Mouse (Mus musculus) cerebellum, adult 2 months (tissue): Measurements from ENCODE around the gene Snf8.

Source experiments
- CTCF ChIP-seq: fragments of 200-500 bp; IDR thresholded peaks from 2 replicates; pipeline ENCODE4 v1.5.1; 2011; ENCODE audit warnings: low read depth, mild to moderate bottlenecking, control low read depth, low read length, moderate library complexity, borderline replicate concordance; ENCODE audit not compliant: insufficient read depth
- POLR2A ChIP-seq: fragments of 200-500 bp; IDR thresholded peaks from 2 replicates; pipeline ENCODE4 v1.6.1; 2011; ENCODE audit warnings: low read length, control low read depth, borderline replicate concordance; ENCODE audit not compliant: insufficient read depth

- no peak for TF ChIP-seq CTCF
- TF ChIP-seq POLR2A: no peak
Measured at GRCm38 (mm10) chr11:96031701-96032100, 3.0 kb upstream of the Snf8 start.
